Mouse (Mus musculus) heart, postnatal 14 days (tissue): ENCODE data around the gene Zyg11b. TPM values are rescaled to one million over a fixed set of nuclear protein-coding genes. Genes with fewer than 3 reads are reported as not detected.

Experiments used
- DNase-seq, 2 experiments: peaks; one replicate each; pipeline ENCODE4 v3.0.0; 2021 to 2022
- intact Hi-C: fragments of 180-260 bp; cut with DNase I; formaldehyde crosslinking; loops from one replicate; pipeline ENCODE4 v1.15.1; 2025
- long read RNA-seq, 2 experiments: library from polyadenylated mRNA; stranded (forward); transcript quantifications; one replicate each; pipeline ENCODE4 v2.0.0; 2021
- total RNA-seq, 2 experiments: library from RNA; stranded (reverse); gene quantifications; 2 replicates each; pipeline ENCODE4 v1.2.3; 2021

Zyg11b gene
- total RNA-seq: 10 to 100 TPM; 37.6 to 39.1 TPM
- long read RNA-seq, experiment 1, full-length matches to known transcripts: 3 of 14 reads
- long read RNA-seq, experiment 1, partial matches to known transcripts: 1 of 14 reads
- long read RNA-seq, experiment 1, other reads (novel, unspliced or antisense): 10 of 14 reads
- long read RNA-seq, experiment 2, full-length matches to known transcripts: 3 of 8 reads
- long read RNA-seq, experiment 2, partial matches to known transcripts: 0 of 8 reads
- long read RNA-seq, experiment 2, other reads (novel, unspliced or antisense): 5 of 8 reads

- DNase-seq: peak; percentile 88 to 91
- intact Hi-C loops: loop anchor here (2.0 kb wide), 1 partner anchor 26 kb away; no protein-coding TSS in a partner anchor
Measured at GRCm38 (mm10) chr4:108300670-108301373, at the start of gene Zyg11b. Gene Zyg11b (minus strand): TSS chr4:108301096.

GRCm38 (mm10) chr4:108349836-108350547 is 49.1 kb upstream of the Zyg11b start:
- intact Hi-C loops: loop anchor here (5.0 kb wide), 1 partner anchor 37 kb away; no protein-coding TSS in a partner anchor
- DNase-seq: no peak

GRCm38 (mm10) chr4:108349064-108349463 is 48.2 kb upstream of the Zyg11b start:
- intact Hi-C loops: no loop called here
- no peak for DNase-seq

- peak in 1 of 2 experiments; percentile 28 for DNase-seq
- intact Hi-C loops: no loop called here
Measured at GRCm38 (mm10) chr4:108348256-108348875, 47.5 kb upstream of the Zyg11b start.

- DNase-seq: no peak
- intact Hi-C loops: no loop called here
Measured at GRCm38 (mm10) chr4:108347111-108347510, 46.2 kb upstream of the Zyg11b start.

- no peak for DNase-seq
- intact Hi-C loops: no loop called here
Measured at GRCm38 (mm10) chr4:108345826-108346225, 44.9 kb upstream of the Zyg11b start.

- intact Hi-C loops: loop anchor here (1.0 to 5.0 kb wide), 2 partner anchors 115 to 278 kb away; partner anchors contain the start of gene Tut4
- DNase-seq: no peak
Measured at GRCm38 (mm10) chr4:108344631-108345083, 43.8 kb upstream of the Zyg11b start.

- intact Hi-C loops: loop anchor here (2.0 to 5.0 kb wide), 3 partner anchors 120 to 218 kb away; partner anchors contain the start of gene Tut4
- DNase-seq: peak; percentile 65 to 71
Measured at GRCm38 (mm10) chr4:108339277-108339690, 38.4 kb upstream of the Zyg11b start.

- DNase-seq: no peak
- intact Hi-C loops: loop anchor here (2.0 to 5.0 kb wide), 3 partner anchors 120 to 218 kb away; partner anchors contain the start of gene Tut4
Measured at GRCm38 (mm10) chr4:108338811-108339210, 37.9 kb upstream of the Zyg11b start.

GRCm38 (mm10) chr4:108338321-108338733 is 37.4 kb upstream of the Zyg11b start:
- intact Hi-C loops: loop anchor here (2.0 to 5.0 kb wide), 3 partner anchors 120 to 219 kb away; partner anchors contain the start of gene Tut4
- no peak for DNase-seq

- intact Hi-C loops: loop anchor here (2.0 to 5.0 kb wide), 3 partner anchors 121 to 219 kb away; partner anchors contain the start of gene Tut4
- DNase-seq: no peak
Measured at GRCm38 (mm10) chr4:108337817-108338216, 36.9 kb upstream of the Zyg11b start.

GRCm38 (mm10) chr4:108336765-108337164 is 35.9 kb upstream of the Zyg11b start:
- intact Hi-C loops: loop anchor here (5.0 kb wide), 1 partner anchor 221 kb away; no protein-coding TSS in a partner anchor

GRCm38 (mm10) chr4:108335413-108335812 is 34.5 kb upstream of the Zyg11b start:
- intact Hi-C loops: loop anchor here (5.0 kb wide), 1 partner anchor 222 kb away; no protein-coding TSS in a partner anchor
- DNase-seq: no peak

More at GRCm38 (mm10) chr4:108336765-108337164, 35.9 kb upstream of the Zyg11b start:
- DNase-seq: no peak

GRCm38 (mm10) chr4:108332041-108332440 is 31.1 kb upstream of the Zyg11b start:
- no peak for DNase-seq
- intact Hi-C loops: no loop called here

- intact Hi-C loops: loop anchor here (5.0 to 10.0 kb wide), 2 partner anchors 388 to 405 kb away; partner anchors contain the start of gene Cpt2
- DNase-seq: no peak
Measured at GRCm38 (mm10) chr4:108329840-108330239, 28.9 kb upstream of the Zyg11b start.

GRCm38 (mm10) chr4:108327730-108328484 is 27.0 kb upstream of the Zyg11b start, which contains the start of gene Coa7:
Gene Coa7 (plus strand): TSS chr4:108328140.
- DNase-seq: peak; percentile 95 to 99
- intact Hi-C loops: loop anchor here (2.0 to 10.0 kb wide), 3 partner anchors 27 to 403 kb away; partner anchors contain the start of genes Cpt2 and Zyg11b

- DNase-seq: no peak
- intact Hi-C loops: loop anchor here (2.0 to 10.0 kb wide), 3 partner anchors 26 to 402 kb away; partner anchors contain the start of genes Cpt2 and Zyg11b
Measured at GRCm38 (mm10) chr4:108327071-108327579, 26.2 kb upstream of the Zyg11b start.

- intact Hi-C loops: loop anchor here (5.0 to 10.0 kb wide), 2 partner anchors 71 to 399 kb away; partner anchors contain the start of gene Cpt2
- no peak for DNase-seq
Measured at GRCm38 (mm10) chr4:108323588-108323987, 22.7 kb upstream of the Zyg11b start.
